Mouse (Mus musculus) neural tube, embryonic 11.5 days (tissue): ENCODE results near the gene Aqp3. TPM values are rescaled to one million over a fixed set of nuclear protein-coding genes. Genes with fewer than 3 reads are reported as not detected.
A peak's percentile ranks its signal among the peaks of the same experiment; 100 is the strongest.

Experiments
- ATAC-seq: fragments of 200-750 bp; cut with Nextera tagmentation; 2 replicates; pipeline ENCODE4 v1.8.0; 2017; ENCODE audit warnings: moderate number of reproducible peaks, mild to moderate bottlenecking, moderate TSS enrichment, moderate library complexity; ENCODE audit not compliant: insufficient read depth, low FRiP score, low TSS enrichment
- DNase-seq: peaks from one replicate; pipeline ENCODE4 v3.0.0-alpha.2; 2015; ENCODE audit warnings: low spot score
- H3K27ac ChIP-seq: fragments of 300-500 bp; sonication (generic); 2 replicates; pipeline ENCODE4 v1.5.1; 2014; ENCODE audit warnings: low read depth, mild to moderate bottlenecking, low read length
- H3K27me3 ChIP-seq: fragments of 300-500 bp; sonication (generic); 2 replicates; pipeline ENCODE4 v1.6.1; 2014; ENCODE audit warnings: mild to moderate bottlenecking, low read length, mixed read lengths; ENCODE audit not compliant: control insufficient read depth, insufficient read depth
- H3K36me3 ChIP-seq: fragments of 300-500 bp; sonication (generic); 2 replicates; pipeline ENCODE4 v1.6.1; 2014; ENCODE audit warnings: mild to moderate bottlenecking, low read length, moderate library complexity, mixed read lengths; ENCODE audit not compliant: control insufficient read depth, insufficient read depth
- H3K4me1 ChIP-seq: fragments of 300-500 bp; sonication (generic); 2 replicates; pipeline ENCODE4 v1.6.1; 2014; ENCODE audit warnings: low read length, mixed read lengths; ENCODE audit not compliant: control insufficient read depth, insufficient read depth
- H3K4me2 ChIP-seq: fragments of 300-500 bp; sonication (generic); 2 replicates; pipeline ENCODE4 v1.6.1; 2014; ENCODE audit warnings: low read depth, mild to moderate bottlenecking, moderate library complexity
- H3K4me3 ChIP-seq: fragments of 300-500 bp; sonication (generic); 2 replicates; pipeline ENCODE4 v1.5.1; 2014; ENCODE audit warnings: low read depth, low read length
- H3K9ac ChIP-seq: fragments of 300-500 bp; sonication (generic); 2 replicates; pipeline ENCODE4 v1.6.1; 2014; ENCODE audit warnings: mild to moderate bottlenecking, low read length
- H3K9me3 ChIP-seq: fragments of 300-500 bp; sonication (generic); 2 replicates; pipeline ENCODE4 v1.6.1; 2016; ENCODE audit warnings: low read length; ENCODE audit not compliant: control insufficient read depth
- WGBS: fragments of 180-500 bp; shearing (Covaris S2); extraction: QIAGEN DNeasy Blood & Tissue Kit; methylation state at CpG from one replicate; pipeline ENCODE4 v1.1.7; 2014; 5-methylcytosine and 5-hydroxymethylcytosine counted together
- polyA plus RNA-seq: library from polyadenylated mRNA; unstranded; fragments of >200 nt; fragmentation: Nextera tagmentation; extraction: Ambion mirVana; gene quantifications from 2 replicates; pipeline ENCODE4 v1.2.1, GENCODE M21; 2014

Aqp3 gene
- polyA plus RNA-seq, 1 experiment from 2014 or later, result 0.60 TPM

GRCm38 (mm10) chr4:41063351-41063750 is 34.6 kb downstream of the Aqp3 start:
- H3K36me3 ChIP-seq, result no peaks in the 10 kb centered on the region
- no peaks in the 10 kb centered on the region for H3K27me3 ChIP-seq
- no peaks in the 10 kb centered on the region for H3K9me3 ChIP-seq
- WGBS, result 64% methylated on average over 3 of the region's 3 CpGs
- H3K4me3 ChIP-seq, result no peak overlapping the region
- DNase-seq (no peak), ATAC-seq (no peak)
- H3K9ac ChIP-seq, result no peak overlapping the region
- no peak overlapping the region for H3K4me2 ChIP-seq
- no peaks in the 10 kb centered on the region for H3K4me1 ChIP-seq
- no peak overlapping the region for H3K27ac ChIP-seq

- no peak for ATAC-seq
- H3K36me3 ChIP-seq, result no peaks in the 10 kb centered on the region
- H3K9me3 ChIP-seq, result no peaks in the 10 kb centered on the region
- no peak overlapping the region for H3K4me3 ChIP-seq
- H3K4me2 ChIP-seq, result no peak overlapping the region
- no peaks in the 10 kb centered on the region for H3K4me1 ChIP-seq
- WGBS, result 75% methylated on average over 6 of the region's 9 CpGs
- no peak overlapping the region for H3K9ac ChIP-seq
- no peak overlapping the region for H3K27ac ChIP-seq
- no peaks in the 10 kb centered on the region for H3K27me3 ChIP-seq
- DNase-seq, result no peak
Measured at GRCm38 (mm10) chr4:41057361-41057760, 40.6 kb downstream of the Aqp3 start.

- no peak overlapping the region for H3K27ac ChIP-seq
- DNase-seq (no peak), ATAC-seq (no peak)
- H3K4me3 ChIP-seq, result no peak overlapping the region
- 74% methylated on average over 7 of the region's 7 CpGs for whole genome bisulfite sequencing
- H3K4me1 ChIP-seq, result no peaks in the 10 kb centered on the region
- H3K9ac ChIP-seq, result no peak overlapping the region
- no peaks in the 10 kb centered on the region for H3K9me3 ChIP-seq
- H3K36me3 ChIP-seq, result no peaks in the 10 kb centered on the region
- no peak overlapping the region for H3K4me2 ChIP-seq
- H3K27me3 ChIP-seq, result no peaks in the 10 kb centered on the region
Measured at GRCm38 (mm10) chr4:41056742-41057332, 41.1 kb downstream of the Aqp3 start.

GRCm38 (mm10) chr4:41056253-41056652 is 41.7 kb downstream of the Aqp3 start:
- DNase-seq, result no peak
- WGBS, result 35% methylated on average over 1 of the region's 1 CpGs
- ATAC-seq, result no peak
- Histone ChIP-seq H3K36me3 (no peaks in the 10 kb centered on the region), H3K4me1 (no peaks in the 10 kb centered on the region), H3K9ac (no peak overlapping the region), H3K9me3 (no peaks in the 10 kb centered on the region), H3K4me3 (no peak overlapping the region), H3K4me2 (no peak overlapping the region), H3K27me3 (no peaks in the 10 kb centered on the region), H3K27ac (no peak overlapping the region)

- no peak overlapping the region for H3K4me2 ChIP-seq
- DNase-seq (no peak), ATAC-seq (no peak)
- no peaks in the 10 kb centered on the region for H3K36me3 ChIP-seq
- no peaks in the 10 kb centered on the region for H3K27me3 ChIP-seq
- no peak overlapping the region for H3K4me3 ChIP-seq
- H3K9ac ChIP-seq, result no peak overlapping the region
- H3K9me3 ChIP-seq, result no peaks in the 10 kb centered on the region
- H3K27ac ChIP-seq, result no peak overlapping the region
- H3K4me1 ChIP-seq, result no peaks in the 10 kb centered on the region
- WGBS, result 83% methylated on average over 13 of the region's 13 CpGs
Measured at GRCm38 (mm10) chr4:41055111-41055510, 42.9 kb downstream of the Aqp3 start.

GRCm38 (mm10) chr4:41051781-41052180 is 46.2 kb downstream of the Aqp3 start:
- no peak for ATAC-seq
- 82% methylated on average over 7 of the region's 7 CpGs for WGBS
- H3K4me3 ChIP-seq, result no peak overlapping the region

GRCm38 (mm10) chr4:41050726-41051675 is 47.0 kb downstream of the Aqp3 start:
- DNase-seq (peak; percentile 87), ATAC-seq (no peak)
- Histone ChIP-seq H3K9me3 (no peaks in the 10 kb centered on the region), H3K9ac (no peak overlapping the region; the same call in 1 of the 2 replicates), H3K27me3 (no peaks in the 10 kb centered on the region), H3K4me2 (peak overlapping the region; percentile 35), H3K36me3 (no peaks in the 10 kb centered on the region), H3K4me3 (no peak overlapping the region), H3K4me1 (no peaks in the 10 kb centered on the region), H3K27ac (no peak overlapping the region)
- WGBS, result 38% methylated on average over 16 of the region's 16 CpGs

More at GRCm38 (mm10) chr4:41051781-41052180, 46.2 kb downstream of the Aqp3 start:
- Histone ChIP-seq H3K27ac (no peak overlapping the region), H3K27me3 (no peaks in the 10 kb centered on the region), H3K36me3 (no peaks in the 10 kb centered on the region), H3K9me3 (no peaks in the 10 kb centered on the region), H3K4me1 (no peaks in the 10 kb centered on the region), H3K4me2 (no peak overlapping the region), H3K9ac (no peak overlapping the region)
- DNase-seq, result no peak

- ATAC-seq, result no peak
- 70% methylated on average over 2 of the region's 2 CpGs for WGBS
- Histone ChIP-seq H3K9me3 (no peaks in the 10 kb centered on the region), H3K27ac (no peak overlapping the region), H3K27me3 (no peaks in the 10 kb centered on the region), H3K4me1 (no peaks in the 10 kb centered on the region), H3K36me3 (no peaks in the 10 kb centered on the region), H3K4me3 (no peak overlapping the region), H3K4me2 (no peak overlapping the region), H3K9ac (no peak overlapping the region)
- no peak for DNase-seq
Measured at GRCm38 (mm10) chr4:41048926-41049325, 49.1 kb downstream of the Aqp3 start.
